Mouse (Mus musculus) B cell, adult 62 days (primary cell): ENCODE measurements around the gene Lamc3. TPM values are rescaled to one million over a fixed set of nuclear protein-coding genes. Genes with fewer than 3 reads are reported as not detected.

ENCODE experiments used
- total RNA-seq: library from RNA; stranded (reverse); gene quantifications from 4 replicates; pipeline ENCODE4 v1.2.4, GENCODE M21; 2023

The Lamc3 gene
- total RNA-seq: 0.19 to 0.21 TPM in 2 of 4 replicates, not detected in the others

GRCm38 (mm10) chr2:31887030-31887429 is at the start of gene Lamc3:
Gene Lamc3, plus strand, starts transcription at chr2:31887291.

GRCm38 (mm10) chr2:31845896-31846691 is 41.0 kb upstream of the Lamc3 start, which contains the start of gene Fibcd1:
Gene Fibcd1, minus strand, starts transcription at chr2:31846005.

DNA sequence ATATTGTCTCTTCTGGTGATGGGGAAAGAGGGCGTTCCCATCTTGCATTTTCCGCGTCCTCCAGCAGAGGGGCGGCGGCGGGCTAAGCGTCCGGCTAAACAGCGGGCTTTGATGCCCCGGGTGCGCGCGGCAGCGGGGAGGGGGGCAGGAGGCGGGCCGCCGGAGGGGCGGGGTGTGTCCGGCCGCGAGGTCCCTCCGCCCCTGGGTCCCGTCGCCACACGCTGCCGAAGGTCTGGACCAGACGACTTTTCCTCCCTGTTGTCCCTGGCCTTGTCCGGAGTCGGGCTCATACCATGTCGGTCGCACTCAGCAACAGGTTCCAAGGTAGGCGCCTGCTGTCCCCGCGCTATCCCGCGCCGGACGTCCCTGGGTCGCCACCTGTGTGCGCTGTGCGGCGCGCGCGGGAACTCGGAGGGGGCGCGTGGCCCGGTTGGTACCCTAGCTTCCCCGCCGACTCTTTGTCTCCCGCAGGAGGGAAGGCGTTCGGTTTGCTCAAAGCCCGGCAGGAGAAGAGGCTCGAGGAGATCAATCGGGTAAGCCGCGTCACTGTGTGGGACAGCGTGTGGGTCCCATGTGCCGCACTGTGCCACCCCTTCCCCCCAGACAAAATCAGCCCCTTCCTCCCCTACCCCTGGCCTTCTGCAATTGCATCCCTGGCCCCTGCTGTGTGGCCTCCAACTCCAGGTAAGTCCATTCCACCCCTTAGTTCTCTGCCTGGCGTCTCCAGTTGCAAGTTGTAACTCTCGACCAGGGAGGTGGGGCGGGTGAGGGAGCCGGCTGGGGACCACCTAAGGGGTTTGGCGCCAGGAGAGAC is 63.2 kb downstream of the Lamc3 start, which contains the start of gene Aif1l:
TSS of gene Aif1l (plus strand) at position 82 of the 814 bp plus-strand sequence.

DNA sequence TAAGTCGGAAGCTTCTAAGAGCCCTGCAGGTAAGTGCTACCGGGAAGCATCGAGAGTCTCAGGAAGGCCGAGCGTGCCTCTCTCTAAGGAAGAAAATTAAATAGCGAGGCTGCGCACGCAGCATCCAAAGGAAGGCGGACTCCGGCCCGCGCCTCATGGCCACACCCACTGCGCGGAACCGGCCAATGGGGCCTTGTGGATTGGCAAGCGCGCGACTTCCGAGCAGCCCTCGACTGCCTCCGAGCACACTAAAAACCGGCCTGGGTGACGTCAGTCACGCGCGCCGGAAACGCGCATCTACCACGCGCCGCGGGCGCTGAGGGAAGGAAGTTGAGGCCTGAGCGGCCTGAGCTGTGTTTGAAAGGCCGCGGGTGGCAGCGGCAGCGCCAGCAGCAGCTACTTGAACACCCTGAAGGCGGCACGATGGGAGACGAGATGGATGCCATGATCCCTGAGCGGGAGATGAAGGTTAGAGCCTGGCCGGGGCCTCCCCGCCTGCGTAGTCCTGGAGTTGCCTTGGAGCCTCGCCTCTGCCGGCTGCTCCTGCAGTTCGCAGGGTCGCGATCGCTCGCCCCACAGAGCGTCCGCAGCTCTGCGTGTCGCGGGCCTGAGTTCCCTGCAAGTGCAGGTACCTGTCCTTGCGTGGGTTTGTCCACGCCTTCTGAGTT is 87.2 kb downstream of the Lamc3 start, which contains the start of gene Nup214:
TSS of gene Nup214 (plus strand) at position 296 of the 668 bp plus-strand sequence.

Other genes starting within 250 kb of the Lamc3 start
- gene Prdm12, start 247.3 kb upstream of the Lamc3 start, total RNA-seq: not detected in 4 replicates
- 43.2 to 56.7 TPM (median 48.5 TPM) in 4 replicates for gene Exosc2, start 216.6 kb upstream of the Lamc3 start, total RNA-seq
- 70.0 to 79.1 TPM (median 74.8 TPM) in 4 replicates for gene Abl1, start 198.9 kb upstream of the Lamc3 start, total RNA-seq
- 0.66 to 1.0 TPM (median 0.77 TPM) in 4 replicates for gene Qrfp, start 76.7 kb upstream of the Lamc3 start, total RNA-seq
- gene Fibcd1, start 41.3 kb upstream of the Lamc3 start, total RNA-seq: 0.12 to 0.38 TPM (median 0.22 TPM) in 4 replicates
- not detected in 4 replicates for gene Aif1l, start 62.8 kb downstream of the Lamc3 start, total RNA-seq
- 138 to 185 TPM (median 146 TPM) in 4 replicates for gene Nup214, start 87.1 kb downstream of the Lamc3 start, total RNA-seq
- gene Fam78a, start 197.6 kb downstream of the Lamc3 start, total RNA-seq: 12.5 to 18.2 TPM (median 14.8 TPM) in 4 replicates
- gene Plpp7, start 208.2 kb downstream of the Lamc3 start, total RNA-seq: 0.29 to 0.49 TPM (median 0.30 TPM) in 3 of 4 replicates, not detected in the other